Mouse (Mus musculus): ENCODE results near the gene Htr2b. TPM values are rescaled to one million over a fixed set of nuclear protein-coding genes. Genes with fewer than 3 reads are reported as not detected.

The Htr2b gene
- polyA plus RNA-seq (2015; fragmentation: Nextera tagmentation; extraction: Ambion mirVana): 0.48 and 0.93 TPM in 2 replicates

GRCm38 (mm10) chr1:86111779-86112178, at the start of gene Htr2b:
Htr2b (minus strand) TSS chr1:86111970.

GRCm38 (mm10) chr1:86154133-86154823, 42.5 kb upstream of the Htr2b start, which contains the start of gene Armc9:
Armc9 (plus strand) TSS chr1:86154780.

GRCm38 (mm10) chr1:86133337-86133736, 21.6 kb upstream of the Htr2b start, which contains the start of gene Gm21972:
Gm21972 (plus strand) TSS chr1:86133637.

GRCm38 (mm10) chr1:86064271-86064991, 47.3 kb downstream of the Htr2b start, which contains the start of gene Psmd1:
Psmd1 (plus strand) TSS chr1:86064387.

Other genes starting within 250 kb of the Htr2b start
- gene Itm2c, start 217.7 kb downstream of the Htr2b start, polyA plus RNA-seq (2015; fragmentation: Nextera tagmentation; extraction: Ambion mirVana): 559 and 779 TPM in 2 replicates
- gene 4933407L21Rik, start 183.5 kb downstream of the Htr2b start, polyA plus RNA-seq (2015; fragmentation: Nextera tagmentation; extraction: Ambion mirVana): 0.25 and 0.95 TPM in 2 replicates
- 0.27 and 0.88 TPM in 2 replicates for gene Gpr55, start 151.0 kb downstream of the Htr2b start, polyA plus RNA-seq (2015; fragmentation: Nextera tagmentation; extraction: Ambion mirVana)
- not detected in 2 replicates for gene Spata3, start 95.2 kb downstream of the Htr2b start, polyA plus RNA-seq (2015; fragmentation: Nextera tagmentation; extraction: Ambion mirVana)
- gene 2810459M11Rik, start 66.1 kb downstream of the Htr2b start, polyA plus RNA-seq (2015; fragmentation: Nextera tagmentation; extraction: Ambion mirVana): 1.0 and 1.1 TPM in 2 replicates
- gene Psmd1, start 47.6 kb downstream of the Htr2b start, polyA plus RNA-seq (2015; fragmentation: Nextera tagmentation; extraction: Ambion mirVana): 76.6 and 105 TPM in 2 replicates
- not detected in 2 replicates for gene Gm21972, start 21.7 kb upstream of the Htr2b start, polyA plus RNA-seq (2015; fragmentation: Nextera tagmentation; extraction: Ambion mirVana)
- 11.5 and 16.1 TPM in 2 replicates for gene Armc9, start 42.8 kb upstream of the Htr2b start, polyA plus RNA-seq (2015; fragmentation: Nextera tagmentation; extraction: Ambion mirVana)
- 1.4 and 2.4 TPM in 2 replicates for gene B3gnt7, start 190.9 kb upstream of the Htr2b start, polyA plus RNA-seq (2015; fragmentation: Nextera tagmentation; extraction: Ambion mirVana)
- 164 and 231 TPM in 2 replicates for gene Ncl, start 247.4 kb upstream of the Htr2b start, polyA plus RNA-seq (2015; fragmentation: Nextera tagmentation; extraction: Ambion mirVana)